Mouse (Mus musculus) 3T3-L1 (cell line): ENCODE measurements around the gene Pitpnb.

Experiments used
- DNase-seq: peaks from one replicate; pipeline ENCODE4 v3.0.0-alpha.2; 2015; ENCODE audit warnings: low read depth, low spot score

The Pitpnb gene

DNA sequence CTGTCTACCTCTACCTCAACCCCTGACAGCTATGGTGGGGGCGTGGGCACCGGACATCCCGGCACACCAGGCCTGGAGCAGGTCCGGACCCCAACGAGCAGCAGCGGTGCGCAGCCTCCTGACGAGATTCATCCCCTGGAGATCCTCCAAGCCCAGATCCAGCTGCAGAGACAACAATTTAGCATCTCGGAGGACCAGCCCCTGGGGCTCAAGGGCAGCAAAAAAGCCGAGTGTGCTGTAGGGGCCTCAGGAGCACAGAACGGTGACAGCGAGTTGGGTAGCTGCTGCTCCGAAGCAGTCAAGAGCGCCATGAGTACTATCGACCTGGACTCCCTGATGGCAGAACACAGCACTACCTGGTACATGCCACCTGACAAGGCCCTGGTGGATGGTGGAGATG is 90.9 kb downstream of the Pitpnb start:
- DNase-seq = no peak

DNA sequence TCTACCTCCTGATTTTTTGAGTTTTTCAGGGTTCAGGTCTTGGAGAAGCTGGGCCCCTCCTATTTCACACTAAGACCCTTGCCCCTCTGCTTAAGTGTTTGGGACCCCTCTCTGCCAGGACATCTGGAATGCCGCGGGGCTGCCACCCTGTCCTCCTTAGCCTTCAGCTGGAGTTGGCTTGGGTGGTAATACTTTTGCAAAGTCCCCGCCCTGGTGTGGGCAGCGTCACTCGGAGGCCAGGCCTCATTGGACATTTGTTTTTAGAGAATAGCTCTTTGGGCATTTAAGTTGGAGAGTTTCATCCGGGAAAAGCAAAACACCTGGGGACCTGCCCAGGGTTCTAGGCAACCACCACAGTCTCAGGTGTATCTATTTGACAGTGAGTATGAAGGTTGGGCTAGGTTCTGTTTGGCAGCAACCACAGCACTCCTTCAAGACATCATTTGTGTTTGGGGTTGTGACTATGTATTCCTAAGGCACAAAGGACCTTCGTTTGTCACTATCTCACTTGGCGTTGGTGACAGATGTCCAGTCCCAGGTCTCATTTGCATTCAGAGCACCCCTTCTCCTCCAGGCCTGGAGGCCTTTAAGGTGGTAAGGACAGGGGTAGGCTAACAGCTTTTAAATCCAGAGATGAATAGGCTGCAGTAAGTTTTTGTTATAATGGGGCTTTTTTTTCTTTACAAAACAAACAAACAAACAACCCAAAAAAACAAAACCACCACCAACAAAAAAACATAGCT is 91.7 kb downstream of the Pitpnb start:
- no peak for DNase-seq

DNA sequence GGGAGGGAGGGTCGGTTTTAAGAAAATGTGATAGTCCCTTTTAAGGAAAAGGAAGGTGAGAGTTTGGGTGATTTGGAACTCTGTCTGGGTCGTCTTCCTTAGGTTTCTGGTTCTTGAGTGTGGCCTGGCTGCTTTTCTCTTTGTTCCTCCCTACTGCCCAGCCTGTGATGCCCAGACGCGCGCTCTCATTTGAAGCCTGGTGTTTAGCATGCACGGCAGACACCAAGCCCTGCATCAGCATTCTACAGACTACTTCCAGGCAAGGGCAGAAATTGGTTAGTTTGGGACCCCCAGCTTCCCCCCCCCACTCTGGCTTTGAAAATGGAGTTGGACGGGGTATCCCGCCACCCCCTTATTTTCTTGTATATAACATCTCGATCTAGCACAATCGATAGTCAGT is 92.4 kb downstream of the Pitpnb start:
- DNase-seq = no peak

DNA sequence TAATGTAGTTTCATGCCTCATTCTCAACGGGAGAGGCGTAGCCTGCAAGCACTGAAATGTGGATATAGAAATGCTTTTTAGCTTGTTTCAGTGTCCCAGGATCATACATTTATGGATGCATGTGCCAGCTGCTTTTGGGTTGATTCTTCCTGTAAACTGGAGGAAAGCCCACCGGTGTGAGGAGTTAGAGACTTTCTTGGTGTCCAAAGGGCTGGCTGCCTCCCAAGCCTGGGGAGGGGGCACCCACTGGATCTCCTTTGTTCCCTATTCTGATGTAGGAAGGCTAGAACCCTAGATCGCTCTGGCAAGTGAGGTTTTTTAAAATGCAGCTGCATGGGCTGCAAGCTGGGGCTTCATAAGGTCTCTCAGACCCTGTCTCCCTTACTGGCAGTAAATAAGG is 93.1 kb downstream of the Pitpnb start:
- DNase-seq = no peak

DNA sequence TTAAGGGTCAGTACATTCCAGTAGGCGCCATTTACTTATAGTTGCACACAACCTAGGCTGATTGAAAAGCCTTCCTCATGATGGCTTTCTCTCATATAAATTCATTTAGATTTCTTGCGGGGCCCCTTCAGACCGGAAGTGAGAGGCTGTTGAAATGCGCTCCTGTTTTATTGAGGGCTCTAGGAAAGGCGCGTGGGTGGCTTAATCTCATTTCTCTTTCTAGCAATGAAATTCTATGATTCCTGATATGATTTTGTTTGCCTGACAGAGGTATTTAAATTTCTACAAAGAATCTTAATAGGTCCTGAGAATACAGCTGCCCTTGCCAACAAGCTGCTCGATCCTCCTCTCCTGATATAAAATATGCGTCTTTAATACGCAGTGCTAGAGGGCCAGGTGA is 95.2 kb downstream of the Pitpnb start:
- DNase-seq = no peak

DNA sequence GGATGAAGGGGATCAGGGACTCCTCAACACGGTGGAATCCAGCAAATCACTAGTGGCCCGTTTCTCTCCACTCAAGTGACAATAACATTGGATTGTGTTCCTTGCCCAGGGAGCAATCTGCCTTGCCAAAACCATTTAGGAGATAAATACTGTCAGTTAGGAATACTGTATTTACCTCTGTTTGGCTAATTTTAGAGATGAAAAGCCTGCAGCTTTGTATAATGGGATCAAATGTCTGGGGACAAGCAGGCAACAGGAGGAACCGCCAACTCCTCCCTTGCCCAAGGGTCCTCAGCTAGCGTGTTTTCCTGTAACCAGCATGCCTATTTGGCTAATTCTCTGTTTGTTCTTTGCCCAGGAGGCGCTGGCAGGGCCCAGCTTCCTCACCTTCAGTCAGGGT is 95.7 kb downstream of the Pitpnb start:
- no peak for DNase-seq

DNA sequence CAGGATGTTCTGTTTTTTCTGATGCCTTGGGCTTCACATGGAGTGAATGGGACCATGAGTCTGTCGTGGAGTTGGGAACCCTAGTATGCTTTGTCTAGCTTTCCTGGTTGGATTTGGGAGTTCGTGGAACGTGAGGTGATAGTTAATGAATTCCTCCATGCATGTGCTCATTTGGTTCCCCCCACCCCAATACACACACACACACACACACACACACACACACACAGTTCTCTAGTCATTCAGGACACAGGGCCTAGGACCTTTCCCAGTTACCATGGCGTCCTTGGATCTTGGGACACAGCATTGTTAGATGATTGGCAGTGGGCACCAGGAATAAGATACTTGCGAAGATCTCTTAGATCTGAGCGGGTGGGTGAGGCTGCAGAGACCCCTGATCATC is 98.3 kb downstream of the Pitpnb start:
- no peak for DNase-seq

DNA sequence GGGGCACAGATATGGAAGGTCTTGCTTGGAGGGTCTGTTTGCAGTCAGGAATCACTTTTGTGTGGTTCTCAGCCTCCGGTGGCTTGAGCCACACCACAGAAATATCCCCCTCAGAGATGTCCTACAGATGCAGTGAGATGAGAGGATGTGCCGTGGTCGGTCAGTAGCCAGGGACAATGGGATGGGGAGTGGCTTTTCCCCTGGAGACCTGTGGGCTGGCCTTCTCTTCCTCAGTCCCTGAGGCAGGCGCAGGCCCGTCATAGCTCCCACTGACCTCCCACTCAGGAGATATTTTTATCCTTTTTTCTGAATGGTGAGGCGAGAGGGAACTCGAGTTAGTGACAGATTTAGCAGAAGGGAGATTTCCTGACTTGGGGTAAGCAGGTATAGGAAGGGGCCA is 99.2 kb downstream of the Pitpnb start:
- no peak for DNase-seq

DNA sequence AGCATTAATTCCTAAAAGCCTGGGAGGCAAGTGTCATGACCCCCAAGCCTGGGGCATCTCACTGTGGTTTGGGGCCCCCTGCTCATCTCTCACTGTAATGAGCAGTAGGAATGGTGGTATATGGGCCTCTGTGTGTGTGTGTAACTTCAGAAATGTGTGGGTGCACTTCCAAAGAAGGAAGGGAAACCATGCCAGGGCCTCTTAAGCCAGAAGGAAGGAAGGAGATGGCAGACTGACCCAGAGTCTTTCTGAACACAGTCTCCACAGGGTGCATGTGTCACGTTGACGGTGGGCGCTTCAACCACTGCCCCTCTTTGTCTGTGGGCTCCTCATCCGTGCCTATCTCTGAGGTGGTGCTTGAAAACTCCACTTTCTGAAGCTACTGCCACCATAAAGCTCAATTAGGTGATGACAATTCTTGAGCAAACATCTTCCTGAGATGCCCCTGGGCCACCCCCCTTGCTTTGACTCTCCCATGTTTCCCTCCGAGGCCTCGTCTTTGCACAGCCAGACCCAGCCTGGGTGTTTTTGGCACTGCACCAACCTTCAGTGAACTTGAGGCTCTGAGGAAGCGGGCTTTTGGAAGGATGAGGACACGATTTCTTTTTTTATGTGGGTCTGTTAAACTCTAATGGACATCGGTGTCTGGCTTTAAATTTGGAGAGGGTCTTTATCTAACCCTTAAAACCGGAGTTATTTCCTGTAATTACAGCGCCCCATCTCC is 100.6 kb downstream of the Pitpnb start:
- no peak for DNase-seq

DNA sequence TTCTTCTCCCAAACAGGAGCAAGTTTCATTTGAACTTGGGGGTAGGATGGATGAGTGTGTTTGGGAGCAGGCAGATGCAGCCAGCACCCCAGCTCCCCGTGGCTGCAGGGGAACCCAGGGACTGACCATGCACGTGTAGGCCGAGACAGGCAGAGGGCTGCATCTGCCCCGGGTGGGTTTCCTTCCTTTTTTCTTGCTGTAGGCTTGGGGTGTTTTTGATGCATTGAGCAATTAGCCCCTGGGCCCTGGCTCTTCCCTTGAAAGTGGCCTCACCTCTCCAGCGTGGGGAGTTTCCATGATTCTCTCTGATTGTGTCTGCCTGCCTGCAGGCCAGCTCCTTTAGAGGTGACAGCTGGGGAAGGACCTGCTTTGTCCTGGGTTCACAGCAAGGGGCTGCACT is 102.3 kb downstream of the Pitpnb start:
- no peak for DNase-seq

DNA sequence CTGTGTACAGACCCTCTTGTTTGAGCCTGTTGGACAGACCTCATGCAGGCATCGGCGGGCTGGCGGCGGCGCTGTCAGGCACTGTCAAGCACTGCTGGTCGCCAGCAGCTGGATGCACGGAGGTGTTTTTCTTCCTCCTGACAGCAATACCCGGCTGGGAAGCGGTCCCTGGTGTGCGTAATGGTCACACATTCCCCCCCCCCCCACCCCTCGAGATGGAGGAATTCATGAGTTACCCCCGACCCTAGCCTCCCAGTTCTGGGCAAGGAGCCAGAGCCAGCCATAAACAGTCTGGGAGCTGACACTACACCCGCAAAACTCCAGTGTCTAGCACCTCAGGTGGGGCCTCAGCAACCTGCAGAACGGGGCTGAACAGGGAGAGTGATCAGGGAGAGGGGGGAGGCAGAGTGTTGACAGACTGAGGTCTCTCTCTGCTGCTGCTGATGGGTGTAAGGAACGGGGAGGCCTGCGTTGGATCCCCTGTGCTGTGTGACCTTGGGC is 103.8 kb downstream of the Pitpnb start:
- no peak for DNase-seq

DNA sequence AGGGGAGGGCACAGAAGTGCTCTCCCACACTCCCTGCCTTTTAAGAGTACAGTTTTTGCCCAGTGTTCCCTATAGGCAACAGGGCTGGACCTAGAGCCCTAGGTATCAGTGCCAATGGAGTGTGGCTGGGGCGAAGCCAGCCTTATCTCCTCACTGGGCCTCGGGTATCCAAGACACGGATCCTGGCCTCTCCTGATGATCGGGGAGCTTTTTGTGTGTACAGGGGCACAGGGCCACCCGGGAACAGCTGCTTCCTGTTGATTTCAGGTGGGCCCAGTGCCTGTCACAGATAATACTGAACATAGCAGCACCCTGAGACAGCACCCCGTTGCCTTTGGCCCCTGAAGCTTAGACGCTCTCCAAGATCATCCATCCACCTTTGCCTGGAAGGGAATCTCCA is 105.7 kb downstream of the Pitpnb start:
- no peak for DNase-seq

DNA sequence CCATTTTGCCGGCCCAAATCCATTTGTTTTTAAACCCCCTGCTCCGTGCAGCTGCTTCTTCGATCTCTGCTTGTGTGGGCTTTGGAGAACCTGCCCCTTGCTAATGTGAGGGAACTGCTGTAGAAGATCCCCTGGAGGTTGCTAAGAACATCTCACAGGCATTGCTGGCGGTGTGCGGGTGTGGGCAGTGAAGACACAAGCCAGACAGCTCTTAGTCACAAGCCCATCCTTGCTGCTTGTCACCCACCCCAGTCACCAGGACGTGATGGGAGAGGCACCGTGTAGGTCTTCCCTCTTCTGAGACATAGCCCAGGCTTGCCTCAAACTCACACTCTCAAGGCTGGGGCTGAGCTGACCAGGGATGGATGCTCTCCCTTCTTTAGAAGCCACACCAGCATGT is 106.6 kb downstream of the Pitpnb start:
- DNase-seq = no peak
